Mouse (Mus musculus) heart, embryonic 16.5 days (tissue): Measurements from ENCODE around the gene Nuak1. TPM values are rescaled to one million over a fixed set of nuclear protein-coding genes. Genes with fewer than 3 reads are reported as not detected.

Experiments
- ATAC-seq: fragments of 200-750 bp; cut with Nextera tagmentation; replicated peaks from 2 replicates; pipeline ENCODE4 v1.8.0; 2017; ENCODE audit warnings: moderate number of reproducible peaks; ENCODE audit not compliant: insufficient read depth, low FRiP score; ENCODE audit errors: extremely low read depth
- H3K27ac ChIP-seq: fragments of 300-500 bp; sonication (generic); 2 replicates; pipeline ENCODE4 v1.5.1; 2014; ENCODE audit warnings: mild to moderate bottlenecking, low read length, control low read depth, moderate library complexity
- H3K27me3 ChIP-seq: fragments of 300-500 bp; sonication (generic); 2 replicates; pipeline ENCODE4 v1.6.1; 2014; ENCODE audit warnings: low read length, mixed read lengths; ENCODE audit not compliant: control insufficient read depth, insufficient read depth
- H3K36me3 ChIP-seq: fragments of 300-500 bp; sonication (generic); 2 replicates; pipeline ENCODE4 v1.6.1; 2014; ENCODE audit not compliant: control insufficient read depth, insufficient read depth
- H3K4me1 ChIP-seq: fragments of 300-500 bp; sonication (generic); 2 replicates; pipeline ENCODE4 v1.6.1; 2014; ENCODE audit warnings: low read length, mixed read lengths; ENCODE audit not compliant: control insufficient read depth, insufficient read depth
- H3K4me2 ChIP-seq: fragments of 300-500 bp; sonication (generic); 2 replicates; pipeline ENCODE4 v1.6.1; 2014; ENCODE audit warnings: low read depth, mild to moderate bottlenecking, control low read depth, low read length
- H3K4me3 ChIP-seq: fragments of 300-500 bp; sonication (generic); 2 replicates; pipeline ENCODE4 v1.5.1; 2014; ENCODE audit warnings: mild to moderate bottlenecking, control low read depth, low read length
- H3K9ac ChIP-seq: fragments of 300-500 bp; sonication (generic); 2 replicates; pipeline ENCODE4 v1.6.1; 2014; ENCODE audit warnings: low read length, control low read depth
- H3K9me3 ChIP-seq: fragments of 300-500 bp; sonication (generic); replicated peaks from 2 replicates; pipeline ENCODE4 v1.6.1; 2016; ENCODE audit warnings: low read length; ENCODE audit not compliant: control insufficient read depth
- WGBS: fragments of 180-500 bp; shearing (Covaris S2); extraction: QIAGEN DNeasy Blood & Tissue Kit; methylation state at CpG from one replicate; pipeline ENCODE4 v1.1.7; 2014; 5-methylcytosine and 5-hydroxymethylcytosine counted together
- polyA plus RNA-seq: library from polyadenylated mRNA; unstranded; fragments of >200 nt; fragmentation: Nextera tagmentation; extraction: Ambion mirVana; gene quantifications from 2 replicates; pipeline ENCODE4 v1.2.1, GENCODE M21; 2015

Gene Nuak1
- polyA plus RNA-seq, 1 experiment from 2014 or later: 3.0 TPM

GRCm38 (mm10) chr10:84386214-84386613, 54.2 kb downstream of the Nuak1 start:
- H3K9ac ChIP-seq: 0 out of 2 replicates have a peak overlapping the region, but pooled peaks have one; percentile 15
- H3K4me3 ChIP-seq: no peak overlapping the region
- peak overlapping the region; percentile 96 for H3K27ac ChIP-seq
- 49% methylated on average over 3 of the region's 3 CpGs for WGBS
- peaks cover 7% of the 10 kb centered on the region; the same call in 1 of the 2 replicates for H3K36me3 ChIP-seq
- H3K9me3 ChIP-seq: no peaks in the 10 kb centered on the region
- no peaks in the 10 kb centered on the region for H3K27me3 ChIP-seq
- no peak overlapping the region for H3K4me2 ChIP-seq
- ATAC-seq: no peak
- peaks cover 78% of the 10 kb centered on the region for H3K4me1 ChIP-seq

GRCm38 (mm10) chr10:84384761-84385160, 55.6 kb downstream of the Nuak1 start:
- peaks cover 72% of the 10 kb centered on the region for H3K4me1 ChIP-seq
- H3K9me3 ChIP-seq: no peaks in the 10 kb centered on the region
- no peak overlapping the region for H3K9ac ChIP-seq
- no peak overlapping the region for H3K4me2 ChIP-seq
- no peaks in the 10 kb centered on the region for H3K27me3 ChIP-seq
- ATAC-seq: no peak
- 74% methylated on average over 9 of the region's 9 CpGs for WGBS
- no peak overlapping the region for H3K4me3 ChIP-seq
- peak overlapping the region; percentile 86; the same call in 1 of the 2 replicates for H3K27ac ChIP-seq
- H3K36me3 ChIP-seq: peaks cover 7% of the 10 kb centered on the region; the same call in 1 of the 2 replicates

- no peaks in the 10 kb centered on the region for H3K9me3 ChIP-seq
- peak overlapping the region; percentile 86 for H3K27ac ChIP-seq
- ATAC-seq: peak; percentile 80
- H3K9ac ChIP-seq: peak overlapping the region; percentile 35; the same call in 1 of the 2 replicates
- H3K4me3 ChIP-seq: no peak overlapping the region; the same call in 1 of the 2 replicates
- H3K4me2 ChIP-seq: peak overlapping the region; percentile 34; the same call in 1 of the 2 replicates
- no peaks in the 10 kb centered on the region for H3K27me3 ChIP-seq
- WGBS: 8% methylated on average over 17 of the region's 17 CpGs
- peaks cover 19% of the 10 kb centered on the region for H3K36me3 ChIP-seq
- H3K4me1 ChIP-seq: peaks cover 59% of the 10 kb centered on the region
Measured at GRCm38 (mm10) chr10:84382900-84383883, 57.2 kb downstream of the Nuak1 start.

GRCm38 (mm10) chr10:84381276-84381798, 59.1 kb downstream of the Nuak1 start:
- Histone ChIP-seq H3K27me3 (no peaks in the 10 kb centered on the region), H3K4me1 (peaks cover 40% of the 10 kb centered on the region), H3K4me2 (no peak overlapping the region), H3K27ac (no peak overlapping the region), H3K36me3 (peaks cover 20% of the 10 kb centered on the region), H3K4me3 (no peak overlapping the region), H3K9me3 (no peaks in the 10 kb centered on the region), H3K9ac (no peak overlapping the region)
- WGBS: 68% methylated on average over 2 of the region's 2 CpGs
- no peak for ATAC-seq

- Histone ChIP-seq H3K27ac (no peak overlapping the region), H3K4me2 (no peak overlapping the region), H3K9ac (no peak overlapping the region), H3K27me3 (no peaks in the 10 kb centered on the region), H3K4me1 (peaks cover 21% of the 10 kb centered on the region), H3K36me3 (peaks cover 27% of the 10 kb centered on the region), H3K4me3 (no peak overlapping the region), H3K9me3 (no peaks in the 10 kb centered on the region)
- ATAC-seq: no peak
- WGBS: 94% methylated on average over 1 of the region's 1 CpGs
Measured at GRCm38 (mm10) chr10:84379366-84379765, 61.0 kb downstream of the Nuak1 start.

GRCm38 (mm10) chr10:84377956-84378355, 62.4 kb downstream of the Nuak1 start:
- Histone ChIP-seq H3K27me3 (no peaks in the 10 kb centered on the region), H3K4me2 (no peak overlapping the region), H3K4me3 (no peak overlapping the region), H3K27ac (no peak overlapping the region), H3K9me3 (no peaks in the 10 kb centered on the region), H3K4me1 (peaks cover 8% of the 10 kb centered on the region), H3K36me3 (peaks cover 34% of the 10 kb centered on the region), H3K9ac (no peak overlapping the region)
- ATAC-seq: no peak
- 90% methylated on average over 11 of the region's 11 CpGs for WGBS

GRCm38 (mm10) chr10:84376346-84376745, 64.1 kb downstream of the Nuak1 start:
- H3K4me2 ChIP-seq: no peak overlapping the region
- peaks cover 12% of the 10 kb centered on the region for H3K4me1 ChIP-seq
- WGBS: 89% methylated on average over 5 of the region's 5 CpGs
- no peak overlapping the region for H3K9ac ChIP-seq
- no peak overlapping the region for H3K27ac ChIP-seq
- H3K36me3 ChIP-seq: peaks cover 35% of the 10 kb centered on the region
- no peaks in the 10 kb centered on the region for H3K27me3 ChIP-seq
- no peak overlapping the region for H3K4me3 ChIP-seq
- ATAC-seq: no peak
- H3K9me3 ChIP-seq: no peaks in the 10 kb centered on the region

- H3K9ac ChIP-seq: no peak overlapping the region
- peaks cover 35% of the 10 kb centered on the region for H3K36me3 ChIP-seq
- no peak overlapping the region for H3K4me3 ChIP-seq
- 93% methylated on average over 18 of the region's 18 CpGs for whole genome bisulfite sequencing
- H3K4me2 ChIP-seq: no peak overlapping the region
- H3K4me1 ChIP-seq: peaks cover 12% of the 10 kb centered on the region
- no peak for ATAC-seq
- no peaks in the 10 kb centered on the region for H3K27me3 ChIP-seq
- H3K27ac ChIP-seq: no peak overlapping the region
- H3K9me3 ChIP-seq: no peaks in the 10 kb centered on the region
Measured at GRCm38 (mm10) chr10:84374996-84375395, 65.4 kb downstream of the Nuak1 start.

GRCm38 (mm10) chr10:84373476-84373875, 66.9 kb downstream of the Nuak1 start:
- Histone ChIP-seq H3K27me3 (no peaks in the 10 kb centered on the region), H3K4me3 (no peak overlapping the region), H3K9me3 (no peaks in the 10 kb centered on the region), H3K4me2 (no peak overlapping the region), H3K27ac (no peak overlapping the region), H3K9ac (no peak overlapping the region), H3K4me1 (peaks cover 12% of the 10 kb centered on the region), H3K36me3 (peaks cover 26% of the 10 kb centered on the region)
- no peak for ATAC-seq
- 93% methylated on average over 2 of the region's 2 CpGs for WGBS
